Mouse (Mus musculus) lung, embryonic 15.5 days (tissue): ENCODE measurements around the gene 2310007B03Rik. TPM values are rescaled to one million over a fixed set of nuclear protein-coding genes. Genes with fewer than 3 reads are reported as not detected.

Source experiments
- ATAC-seq: fragments of 200-750 bp; cut with Nextera tagmentation; 2 replicates; pipeline ENCODE4 v1.8.0; 2017; ENCODE audit warnings: moderate number of reproducible peaks, borderline replicate concordance; ENCODE audit not compliant: low FRiP score, low TSS enrichment; ENCODE audit errors: extremely low read depth
- H3K27ac ChIP-seq: fragments of 300-500 bp; sonication (generic); 2 replicates; pipeline ENCODE4 v1.5.1; 2015; ENCODE audit warnings: moderate library complexity, mild to moderate bottlenecking, inconsistent platforms
- H3K27me3 ChIP-seq: fragments of 300-500 bp; sonication (generic); 2 replicates; pipeline ENCODE4 v1.6.1; 2015; ENCODE audit warnings: inconsistent platforms
- H3K36me3 ChIP-seq: fragments of 300-500 bp; sonication (generic); 2 replicates; pipeline ENCODE4 v1.6.1; 2015; ENCODE audit warnings: inconsistent platforms
- H3K4me1 ChIP-seq: fragments of 300-500 bp; sonication (generic); 2 replicates; pipeline ENCODE4 v1.6.1; 2015; ENCODE audit warnings: inconsistent platforms
- H3K4me2 ChIP-seq: fragments of 300-500 bp; sonication (generic); 2 replicates; pipeline ENCODE4 v1.6.1; 2015; ENCODE audit warnings: inconsistent platforms, mild to moderate bottlenecking, moderate library complexity
- H3K4me3 ChIP-seq: fragments of 300-500 bp; sonication (generic); 2 replicates; pipeline ENCODE4 v1.5.1; 2015; ENCODE audit warnings: mild to moderate bottlenecking, inconsistent platforms
- H3K9ac ChIP-seq: fragments of 300-500 bp; sonication (generic); 2 replicates; pipeline ENCODE4 v1.6.1; 2015; ENCODE audit warnings: inconsistent platforms
- H3K9me3 ChIP-seq: fragments of 300-500 bp; sonication (generic); 2 replicates; pipeline ENCODE4 v1.6.1; 2016; ENCODE audit warnings: inconsistent platforms
- WGBS: fragments of 180-500 bp; shearing (Covaris S2); methylation state at CpG from one replicate; pipeline ENCODE4 v1.1.7; 2015; 5-methylcytosine and 5-hydroxymethylcytosine counted together
- polyA plus RNA-seq: library from polyadenylated mRNA; unstranded; fragments of >200 nt; fragmentation: Nextera tagmentation; extraction: Ambion mirVana; gene quantifications from 2 replicates; pipeline ENCODE4 v1.2.1, GENCODE M21; 2015

2310007B03Rik gene
- polyA plus RNA-seq, 1 experiment from 2014 or later: 16.7 TPM

DNA sequence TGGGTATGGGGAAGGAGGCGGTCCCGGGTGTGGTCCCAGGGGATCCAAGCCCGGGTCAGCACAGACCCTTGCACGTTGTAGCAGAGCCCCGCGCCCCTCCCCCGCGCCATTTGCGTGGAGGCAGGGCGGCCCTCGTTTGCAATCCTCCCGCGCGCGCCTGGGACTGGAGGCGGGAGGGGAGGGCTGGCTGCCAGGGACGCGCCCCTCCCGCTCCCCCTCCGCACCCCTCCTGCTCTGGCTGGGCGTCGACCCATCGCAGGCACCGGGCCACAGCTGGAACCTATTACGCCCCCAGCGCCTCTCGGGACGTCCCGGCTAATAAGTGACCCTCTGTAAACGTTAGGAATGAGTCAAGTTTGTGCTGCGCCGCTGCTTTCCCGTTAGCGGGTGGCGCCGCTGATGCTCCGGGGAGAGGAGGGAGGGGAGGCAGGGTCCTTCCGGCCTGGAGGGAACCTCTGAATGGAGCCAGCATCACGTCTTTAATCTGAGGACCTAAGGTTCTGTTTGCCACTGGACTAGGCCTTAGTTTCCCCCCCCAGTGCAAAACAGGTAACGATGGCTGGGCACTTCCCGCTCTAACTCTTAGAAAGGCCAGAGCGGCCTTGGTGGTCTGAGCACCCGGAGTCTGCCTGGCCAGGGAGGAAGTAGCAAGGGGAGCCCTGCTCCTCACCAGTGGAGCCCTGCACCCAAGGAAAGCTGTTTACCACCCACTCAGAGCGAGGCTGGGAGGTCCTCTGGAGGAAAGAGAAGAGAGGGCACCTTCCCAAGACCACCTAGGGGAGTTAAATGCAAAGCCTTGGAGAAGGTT lies 16.0 kb upstream of the 2310007B03Rik start:
- peak; percentile 83 for ATAC-seq
- peak overlapping the region; percentile 35 for H3K4me3 ChIP-seq
- peak overlapping the region; percentile 28 for H3K9ac ChIP-seq
- H3K4me1 ChIP-seq: peaks cover 34% of the 10 kb centered on the region
- 2% methylated on average over 33 of the region's 44 CpGs for WGBS
- no peaks in the 10 kb centered on the region for H3K36me3 ChIP-seq
- peak overlapping the region; percentile 69 for H3K4me2 ChIP-seq
- peaks cover 9% of the 10 kb centered on the region for H3K27me3 ChIP-seq
- H3K27ac ChIP-seq: peak overlapping the region; percentile 96
- no peaks in the 10 kb centered on the region for H3K9me3 ChIP-seq

DNA sequence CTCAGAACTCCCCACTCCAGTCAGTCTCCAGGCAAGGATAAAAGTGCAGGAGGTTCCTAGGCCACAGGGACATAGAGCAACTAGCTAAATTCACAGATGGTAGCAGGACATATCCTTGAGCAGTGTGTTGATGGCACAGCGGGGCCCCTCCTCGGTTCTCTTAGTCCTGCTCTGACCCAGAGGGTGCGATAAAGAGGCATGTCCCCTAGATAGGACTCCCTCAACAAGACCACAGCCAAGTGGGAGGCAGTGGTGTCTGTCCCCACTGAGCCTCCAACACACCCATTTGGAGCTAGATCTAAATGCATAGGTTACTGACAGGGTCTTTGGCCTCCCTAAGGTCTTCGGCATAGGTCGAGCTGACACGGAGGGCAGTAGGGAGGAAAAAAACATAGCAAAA lies 15.1 kb upstream of the 2310007B03Rik start:
- Histone ChIP-seq H3K27me3 (peaks cover 9% of the 10 kb centered on the region), H3K36me3 (no peaks in the 10 kb centered on the region), H3K9me3 (no peaks in the 10 kb centered on the region), H3K9ac (no peak overlapping the region), H3K4me1 (peaks cover 34% of the 10 kb centered on the region), H3K4me2 (peak overlapping the region; percentile 69), H3K4me3 (no peak overlapping the region; the same call in 1 of the 2 replicates), H3K27ac (peak overlapping the region; percentile 96)
- ATAC-seq: peak; percentile 16
- 14% methylated on average over 6 of the region's 6 CpGs for WGBS

DNA sequence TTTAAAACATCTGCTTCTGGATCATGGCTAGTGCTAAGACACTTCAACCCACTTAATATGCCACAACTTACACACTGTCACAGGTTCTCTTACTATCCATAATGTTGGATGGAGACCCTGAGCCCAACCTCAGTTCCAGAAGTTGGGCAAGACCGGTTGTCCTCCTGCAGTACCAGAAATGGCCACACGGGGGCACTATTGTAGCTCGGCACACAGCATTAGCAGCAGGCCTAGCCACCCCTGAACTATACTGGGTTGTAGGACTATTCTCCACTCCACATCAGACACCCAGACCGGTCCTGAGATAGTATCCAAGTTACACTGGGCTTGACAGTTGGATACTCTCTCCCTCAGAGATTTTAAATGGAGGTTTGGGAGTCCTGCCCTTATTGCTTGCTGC lies 13.7 kb upstream of the 2310007B03Rik start:
- Histone ChIP-seq H3K36me3 (no peaks in the 10 kb centered on the region), H3K9ac (no peak overlapping the region), H3K9me3 (no peaks in the 10 kb centered on the region), H3K27ac (no peak overlapping the region; the same call in 1 of the 2 replicates), H3K27me3 (peaks cover 9% of the 10 kb centered on the region), H3K4me3 (no peak overlapping the region), H3K4me2 (no peak overlapping the region), H3K4me1 (peaks cover 34% of the 10 kb centered on the region)
- ATAC-seq: peak; percentile 40; the same call in 1 of the 2 replicates
- WGBS: 2% methylated on average over 4 of the region's 4 CpGs

DNA sequence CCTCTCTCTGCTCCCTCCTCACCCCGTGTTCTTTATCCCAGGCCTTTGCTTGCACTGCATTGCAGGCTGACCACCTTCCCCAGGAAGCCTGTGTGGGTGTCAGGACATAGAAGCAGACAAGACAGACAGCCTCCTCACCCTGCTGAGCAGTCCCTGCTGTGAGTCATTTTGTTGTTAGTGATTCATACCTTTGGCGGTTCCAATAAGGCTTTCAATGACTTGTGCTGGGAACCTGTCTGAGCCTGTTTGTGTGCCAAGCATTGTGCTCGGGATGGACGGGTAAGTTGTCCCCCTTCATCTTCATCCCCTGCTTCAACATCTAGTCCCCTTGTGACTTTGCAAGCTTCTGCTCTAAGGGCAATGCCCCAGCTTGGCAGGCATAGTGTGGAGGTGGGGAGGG lies 12.9 kb upstream of the 2310007B03Rik start:
- no peaks in the 10 kb centered on the region for H3K9me3 ChIP-seq
- H3K4me3 ChIP-seq: no peak overlapping the region
- peaks cover 34% of the 10 kb centered on the region for H3K4me1 ChIP-seq
- H3K9ac ChIP-seq: no peak overlapping the region
- H3K27me3 ChIP-seq: peaks cover 9% of the 10 kb centered on the region
- no peak for ATAC-seq
- 69% methylated on average over 4 of the region's 4 CpGs for WGBS
- H3K27ac ChIP-seq: no peak overlapping the region
- no peak overlapping the region for H3K4me2 ChIP-seq
- H3K36me3 ChIP-seq: no peaks in the 10 kb centered on the region

DNA sequence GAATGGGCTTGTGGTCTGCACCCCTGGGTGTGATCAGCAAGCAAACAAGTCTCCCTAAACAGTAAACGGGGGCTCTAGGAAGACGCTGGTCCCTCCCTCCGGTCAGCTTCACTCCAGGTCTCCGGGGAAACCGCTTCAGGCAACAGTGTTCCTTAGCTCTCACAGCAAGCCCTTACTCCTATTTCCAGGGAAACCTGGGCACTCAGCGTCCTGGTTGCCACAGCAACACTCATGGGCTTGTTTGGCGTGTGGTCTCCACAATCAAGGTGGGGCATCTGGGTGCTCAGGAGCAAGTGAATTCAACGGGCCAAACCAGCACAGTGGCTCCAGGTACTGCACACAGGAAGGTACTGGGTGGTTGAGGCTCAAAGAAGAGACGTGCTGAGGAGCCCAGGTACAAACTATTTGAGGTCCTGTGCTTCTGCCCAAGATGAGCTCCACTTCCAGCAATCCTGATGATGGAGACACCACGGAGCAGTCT lies 7.6 kb upstream of the 2310007B03Rik start, which contains the start of gene Crocc2:
Crocc2 (plus strand) TSS at position 431 of the 481 bp plus-strand sequence.
- Histone ChIP-seq H3K4me2 (no peak within 1 kb of the TSS), H3K9ac (no peak within 1 kb of the TSS), H3K27me3 (no peaks in the 10 kb centered on the region), H3K4me3 (no peak within 1 kb of the TSS), H3K27ac (no peak within 1 kb of the TSS), H3K9me3 (no peaks in the 10 kb centered on the region), H3K36me3 (no peaks in the 10 kb centered on the region), H3K4me1 (peaks cover 9% of the 10 kb centered on the region)
- ATAC-seq: peak; percentile 13; the same call in 1 of the 2 replicates
- WGBS: 35% methylated on average over 10 of the region's 10 CpGs

DNA sequence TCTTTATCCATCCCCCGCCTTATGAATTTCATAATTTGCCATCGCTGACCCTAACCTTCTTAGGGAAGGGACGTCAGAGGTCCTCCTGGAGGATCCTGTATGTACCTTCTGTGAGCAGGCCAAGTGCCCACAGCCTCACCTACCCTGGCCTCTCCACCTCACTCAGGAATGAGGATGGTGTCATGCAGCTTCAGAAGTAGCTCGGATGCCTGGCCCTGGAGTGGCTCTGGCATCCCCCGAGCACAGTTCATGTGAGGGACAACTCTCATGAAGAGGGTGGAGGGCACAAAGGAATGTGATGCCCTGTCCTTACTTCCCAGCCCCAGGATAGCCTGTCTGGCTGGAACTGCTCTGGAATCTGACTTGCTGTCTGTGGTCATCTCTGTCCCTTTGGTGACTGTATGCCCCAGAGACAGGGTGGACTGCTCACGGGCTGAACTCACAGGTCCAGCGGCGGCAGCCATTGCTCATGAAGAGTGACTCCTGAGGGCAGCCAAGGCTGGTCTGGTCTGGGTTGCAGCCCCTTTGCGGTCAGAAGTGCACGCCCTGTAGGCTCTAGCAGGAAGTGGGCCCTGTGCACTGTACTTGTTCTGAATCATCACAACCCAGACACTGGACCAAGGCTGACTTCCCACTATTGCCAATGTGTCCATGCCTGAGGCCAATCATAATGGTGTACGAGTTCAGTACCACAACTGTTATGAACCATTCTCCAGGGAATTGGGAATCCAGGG lies 5.8 kb upstream of the 2310007B03Rik start:
- no peak overlapping the region for H3K27ac ChIP-seq
- no peak overlapping the region for H3K9ac ChIP-seq
- H3K9me3 ChIP-seq: no peaks in the 10 kb centered on the region
- H3K36me3 ChIP-seq: no peaks in the 10 kb centered on the region
- H3K27me3 ChIP-seq: no peaks in the 10 kb centered on the region
- ATAC-seq: peak; percentile 21; the same call in 1 of the 2 replicates
- H3K4me2 ChIP-seq: no peak overlapping the region
- peaks cover 22% of the 10 kb centered on the region for H3K4me1 ChIP-seq
- 69% methylated on average over 11 of the region's 11 CpGs for WGBS
- H3K4me3 ChIP-seq: no peak overlapping the region

DNA sequence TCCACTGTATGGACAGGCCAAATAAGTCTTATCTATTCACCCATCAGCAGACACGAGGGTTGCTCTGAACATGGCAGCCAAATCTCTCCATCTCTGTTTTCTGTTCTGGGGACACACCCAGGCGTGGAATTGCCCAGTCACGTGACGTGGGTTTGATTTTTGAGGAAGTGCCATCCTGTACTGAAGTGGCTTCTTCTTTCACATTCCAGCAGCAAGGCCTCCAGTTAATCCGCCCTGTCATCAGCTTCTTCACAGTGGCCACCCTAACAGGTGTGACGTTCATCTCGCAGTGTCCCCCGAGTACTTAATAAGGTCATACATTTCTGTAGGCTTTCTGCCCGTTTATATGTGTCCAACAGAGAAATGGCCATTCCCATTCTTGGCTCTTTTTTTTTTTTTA lies 4.7 kb upstream of the 2310007B03Rik start:
- H3K27ac ChIP-seq: no peak overlapping the region
- H3K4me1 ChIP-seq: peaks cover 32% of the 10 kb centered on the region
- no peak for ATAC-seq
- H3K4me3 ChIP-seq: no peak overlapping the region
- H3K4me2 ChIP-seq: no peak overlapping the region
- no peaks in the 10 kb centered on the region for H3K9me3 ChIP-seq
- WGBS: 58% methylated on average over 9 of the region's 9 CpGs
- no peaks in the 10 kb centered on the region for H3K27me3 ChIP-seq
- no peak overlapping the region for H3K9ac ChIP-seq
- H3K36me3 ChIP-seq: no peaks in the 10 kb centered on the region

DNA sequence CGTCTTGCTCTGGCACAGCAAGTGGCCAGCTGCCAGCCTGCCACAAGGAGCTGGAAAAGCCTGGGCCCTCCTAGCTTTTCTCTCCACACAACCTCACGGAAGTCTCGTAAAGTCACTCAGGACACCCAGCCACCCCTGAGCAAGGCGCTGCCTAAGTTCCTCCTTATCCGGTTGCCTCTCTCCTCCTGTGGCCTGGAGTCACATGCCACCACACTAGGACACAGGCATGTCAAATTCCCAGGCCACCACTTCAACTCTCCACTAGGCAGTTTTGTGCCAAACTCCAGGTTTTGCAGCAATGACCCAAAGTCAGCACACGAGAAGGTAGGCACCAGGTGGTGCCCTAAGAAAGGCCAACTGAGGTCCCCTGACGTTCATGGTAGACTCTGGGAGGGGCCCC lies 1.8 kb upstream of the 2310007B03Rik start:
- ATAC-seq: no peak
- Histone ChIP-seq H3K27ac (peak overlapping the region; percentile 90), H3K27me3 (no peaks in the 10 kb centered on the region), H3K9me3 (no peaks in the 10 kb centered on the region), H3K4me2 (no peak overlapping the region), H3K4me3 (no peak overlapping the region), H3K9ac (no peak overlapping the region), H3K4me1 (peaks cover 38% of the 10 kb centered on the region), H3K36me3 (no peaks in the 10 kb centered on the region)
- WGBS: 69% methylated on average over 7 of the region's 7 CpGs

DNA sequence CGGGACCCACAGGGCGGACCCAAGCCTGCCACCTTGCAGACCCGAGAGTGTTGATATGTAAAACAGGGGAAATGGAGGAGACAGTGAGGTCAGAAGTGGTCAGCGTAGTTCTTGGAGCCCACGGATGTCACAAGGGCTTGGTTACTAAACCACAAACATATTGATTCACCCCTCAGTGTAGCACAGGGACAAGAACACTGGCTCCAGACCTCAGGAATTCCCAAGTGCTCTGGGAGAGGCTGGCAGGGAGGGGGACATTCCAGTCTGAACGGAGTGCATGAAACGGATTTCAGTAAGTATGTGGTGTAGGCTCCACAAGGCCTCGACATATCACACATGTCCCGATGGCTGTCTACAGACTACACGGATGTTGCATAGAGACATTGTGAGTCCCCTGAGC lies 1.2 kb upstream of the 2310007B03Rik start:
- no peak overlapping the region for H3K4me2 ChIP-seq

DNA sequence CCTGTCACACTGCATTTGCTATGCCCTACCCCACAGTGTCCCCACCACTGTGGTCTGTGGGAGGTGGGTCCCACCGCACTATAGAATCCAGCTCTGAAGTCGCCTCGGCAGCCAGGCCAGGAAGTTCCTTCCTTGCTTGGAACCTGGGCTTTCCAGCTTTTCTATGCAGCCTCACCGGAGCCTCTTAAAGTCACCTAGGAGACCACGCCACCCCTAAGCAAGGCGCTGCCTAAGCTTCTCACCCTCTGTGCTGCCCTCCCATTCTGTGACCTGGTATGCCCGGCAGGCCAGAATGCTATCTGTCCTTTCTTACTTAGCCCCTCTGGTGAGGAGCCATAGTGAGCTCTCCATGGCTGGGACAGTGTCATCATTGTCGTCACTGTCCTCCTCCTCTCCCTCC lies 602 bp upstream of the 2310007B03Rik start:
- H3K4me3 ChIP-seq: no peak overlapping the region
- peaks cover 42% of the 10 kb centered on the region for H3K4me1 ChIP-seq
- H3K27me3 ChIP-seq: no peaks in the 10 kb centered on the region
- H3K9ac ChIP-seq: no peak overlapping the region
- no peaks in the 10 kb centered on the region for H3K9me3 ChIP-seq
- ATAC-seq: peak; percentile 20; the same call in 1 of the 2 replicates
- WGBS: 40% methylated on average over 8 of the region's 8 CpGs
- H3K36me3 ChIP-seq: no peaks in the 10 kb centered on the region
- peak overlapping the region; percentile 90 for H3K27ac ChIP-seq
- H3K4me2 ChIP-seq: peak overlapping the region; percentile 12; the same call in 1 of the 2 replicates

More for the DNA sequence above, 1.2 kb upstream of the 2310007B03Rik start:
- H3K9ac ChIP-seq: no peak overlapping the region
- H3K4me1 ChIP-seq: peaks cover 41% of the 10 kb centered on the region
- peak overlapping the region; percentile 90 for H3K27ac ChIP-seq
- 61% methylated on average over 10 of the region's 10 CpGs for WGBS
- H3K27me3 ChIP-seq: no peaks in the 10 kb centered on the region
- no peak overlapping the region for H3K4me3 ChIP-seq
- ATAC-seq: peak; percentile 27; the same call in 1 of the 2 replicates
- no peaks in the 10 kb centered on the region for H3K9me3 ChIP-seq
- H3K36me3 ChIP-seq: no peaks in the 10 kb centered on the region

DNA sequence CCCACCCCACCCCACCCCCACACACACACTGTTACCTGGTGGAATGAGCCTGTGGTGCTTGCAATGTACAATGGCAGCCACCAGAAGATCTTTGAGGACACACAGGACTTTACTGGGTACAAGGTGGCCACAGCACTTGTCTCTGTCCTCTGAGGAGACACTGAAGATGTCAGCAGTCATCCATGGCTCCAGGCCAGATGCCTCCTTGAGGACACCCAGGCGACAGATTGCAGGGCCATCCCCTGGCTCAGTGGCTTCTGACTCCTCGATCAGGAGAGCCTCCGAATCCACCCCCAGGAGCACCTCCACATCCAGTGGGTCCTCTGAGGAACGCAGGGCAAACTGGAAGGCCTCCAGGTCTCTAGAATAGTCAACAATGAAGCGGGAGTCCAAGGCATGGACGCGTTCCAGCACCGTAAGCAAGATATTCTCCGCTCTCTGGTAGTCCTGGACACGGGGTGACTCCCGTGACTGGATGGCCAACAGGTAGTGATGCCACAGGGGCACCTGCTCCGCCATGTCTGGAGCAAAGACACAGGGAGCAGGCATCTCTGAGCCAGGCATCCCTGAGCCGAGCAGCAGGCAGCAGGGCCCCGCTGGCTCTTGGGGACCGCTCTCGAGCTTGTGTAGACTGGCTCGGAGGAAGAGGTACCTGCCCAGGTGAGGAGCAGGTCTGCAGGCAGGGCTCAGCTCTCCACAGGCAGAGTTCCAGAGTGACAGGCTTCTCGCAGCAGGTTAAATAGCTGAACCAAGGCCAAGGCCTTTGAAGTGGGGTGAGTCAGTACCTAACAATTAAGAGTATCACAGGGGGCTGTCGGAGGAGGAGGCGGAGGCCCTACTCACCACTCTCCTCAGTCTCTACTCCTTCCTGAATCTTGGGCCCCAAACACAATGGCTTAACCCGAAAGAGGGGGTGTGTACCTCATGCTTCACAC lies 915 bp downstream of the 2310007B03Rik start:
- peak; percentile 57 for ATAC-seq
- H3K4me2 ChIP-seq: peak overlapping the region; percentile 42
- peak overlapping the region; percentile 29 for H3K4me3 ChIP-seq
- no peak overlapping the region for H3K9ac ChIP-seq
- no peaks in the 10 kb centered on the region for H3K27me3 ChIP-seq
- 59% methylated on average over 21 of the region's 21 CpGs for WGBS
- peak overlapping the region; percentile 90 for H3K27ac ChIP-seq
- H3K9me3 ChIP-seq: no peaks in the 10 kb centered on the region
- H3K4me1 ChIP-seq: peaks cover 36% of the 10 kb centered on the region
- H3K36me3 ChIP-seq: no peaks in the 10 kb centered on the region
